Mouse (Mus musculus): Measurements from ENCODE around the gene Rbfox3. TPM values are rescaled to one million over a fixed set of nuclear protein-coding genes. Genes with fewer than 3 reads are reported as not detected.

Gene Rbfox3
- polyA plus RNA-seq, 1 experiment from 2014 or later, result 0.76 TPM

DNA sequence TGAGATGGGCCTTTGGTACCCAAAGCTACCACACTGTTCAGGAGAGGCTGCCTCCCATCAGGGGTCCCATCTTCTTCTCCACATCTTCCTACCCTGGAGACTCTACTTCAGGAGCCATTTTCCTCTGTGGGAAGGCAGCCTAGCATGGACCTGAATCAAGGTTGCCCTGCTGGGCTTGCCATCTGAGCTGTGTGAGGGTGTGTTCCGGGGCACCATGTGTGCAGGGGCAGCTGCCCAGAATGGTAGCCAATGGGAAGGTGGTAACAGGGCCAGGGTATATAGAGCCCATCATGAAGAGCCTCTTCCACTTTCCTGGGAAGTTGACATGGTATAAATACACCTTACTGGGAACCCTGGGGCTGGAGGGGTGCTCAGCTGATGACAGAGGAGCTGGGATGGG is 281.7 kb downstream of the Rbfox3 start:
- no peak for DNase-seq (ENCODE audit: low spot score)

DNA sequence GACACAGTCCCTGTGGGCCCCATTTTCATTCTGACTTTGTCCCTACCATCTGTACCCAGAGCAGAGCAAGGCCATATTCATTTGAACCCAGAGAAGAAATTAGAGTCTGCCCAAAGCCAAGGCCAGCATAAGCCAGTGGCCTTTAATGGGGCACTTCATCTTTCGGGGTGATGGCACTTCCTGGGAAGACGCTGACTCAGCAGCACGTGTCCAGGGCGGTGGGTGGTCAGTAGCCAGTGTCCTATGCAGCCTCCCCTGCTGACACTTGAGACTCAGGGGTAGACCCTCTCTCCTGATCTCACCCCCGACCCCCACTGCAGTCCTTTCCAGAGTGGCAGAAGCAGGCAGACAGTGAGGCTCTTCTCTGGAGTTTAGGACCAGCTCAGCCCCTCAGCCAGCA is 283.9 kb downstream of the Rbfox3 start:
- Histone ChIP-seq H3K9me3 (ENCODE audit: control insufficient read depth, low read length) (no peaks in the 10 kb centered on the region), H3K4me1 (replicated peaks; ENCODE audit: control insufficient read depth, insufficient read depth) (no peaks in the 10 kb centered on the region), H3K27ac (replicated peaks) (no peak overlapping the region), H3K27me3 (ENCODE audit: control insufficient read depth, insufficient read depth, low read length) (no peaks in the 10 kb centered on the region), H3K4me3 (ENCODE audit: low read depth, low read length) (no peak overlapping the region), H3K9ac (ENCODE audit: low read length) (no peak overlapping the region), H3K4me2 (replicated peaks; ENCODE audit: low read depth) (no peak overlapping the region), H3K36me3 (ENCODE audit: control insufficient read depth, insufficient read depth, low read length) (no peaks in the 10 kb centered on the region)
- no peak for ATAC-seq (ENCODE audit: low FRiP score, low TSS enrichment)
- no peak for DNase-seq (ENCODE audit: low spot score)
- 68% methylated on average over 5 of the region's 5 CpGs for WGBS
- TF ChIP-seq CTCF (IDR thresholded peaks at IDR 0.05; ENCODE audit: low read depth), result no peak
- TF ChIP-seq EP300 (optimal IDR thresholded peaks at IDR 0.05), result no peak

More for the DNA sequence above, 281.7 kb downstream of the Rbfox3 start:
- H3K27me3 ChIP-seq (ENCODE audit: control insufficient read depth, insufficient read depth, low read length), result no peaks in the 10 kb centered on the region
- ATAC-seq (ENCODE audit: low FRiP score, low TSS enrichment), result no peak
- TF ChIP-seq CTCF (IDR thresholded peaks at IDR 0.05; ENCODE audit: low read depth), result no peak
- no peak for TF ChIP-seq EP300 (optimal IDR thresholded peaks at IDR 0.05)
- H3K4me3 ChIP-seq (ENCODE audit: low read depth, low read length), result no peak overlapping the region
- H3K36me3 ChIP-seq (ENCODE audit: control insufficient read depth, insufficient read depth, low read length), result no peaks in the 10 kb centered on the region
- H3K9ac ChIP-seq (ENCODE audit: low read length), result no peak overlapping the region
- no peaks in the 10 kb centered on the region for H3K9me3 ChIP-seq (ENCODE audit: control insufficient read depth, low read length)
- no peak overlapping the region for H3K27ac ChIP-seq (replicated peaks)
- 100% methylated on average over 1 of the region's 1 CpGs for WGBS
- H3K4me1 ChIP-seq (replicated peaks; ENCODE audit: control insufficient read depth, insufficient read depth), result no peaks in the 10 kb centered on the region
- no peak overlapping the region for H3K4me2 ChIP-seq (replicated peaks; ENCODE audit: low read depth)

DNA sequence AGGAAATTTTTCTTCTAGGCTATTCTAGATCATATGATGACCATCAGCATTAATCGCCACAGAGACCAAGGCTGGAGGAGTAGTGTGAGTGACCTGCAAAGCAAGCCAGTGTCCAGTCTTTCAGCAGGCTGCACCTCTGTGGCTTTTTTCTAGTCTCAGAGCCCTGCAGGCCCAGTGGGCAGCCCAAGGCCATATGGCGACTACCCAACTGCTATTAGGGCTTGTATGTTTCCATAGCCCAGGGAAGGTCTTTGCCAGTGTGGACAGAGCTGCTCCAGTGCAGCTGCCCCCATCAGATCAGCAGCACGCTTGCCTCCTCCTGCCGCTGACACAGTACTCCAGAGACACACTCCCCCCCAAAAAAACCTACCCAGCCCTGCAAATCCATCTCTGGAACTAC is 290.5 kb downstream of the Rbfox3 start:
- 76% methylated on average over 4 of the region's 4 CpGs for WGBS
- Histone ChIP-seq H3K27me3 (ENCODE audit: control insufficient read depth, insufficient read depth, low read length) (no peaks in the 10 kb centered on the region), H3K4me1 (replicated peaks; ENCODE audit: control insufficient read depth, insufficient read depth) (no peaks in the 10 kb centered on the region), H3K9me3 (ENCODE audit: control insufficient read depth, low read length) (no peaks in the 10 kb centered on the region), H3K27ac (replicated peaks) (no peak overlapping the region), H3K9ac (ENCODE audit: low read length) (no peak overlapping the region), H3K4me2 (replicated peaks; ENCODE audit: low read depth) (no peak overlapping the region), H3K36me3 (ENCODE audit: control insufficient read depth, insufficient read depth, low read length) (no peaks in the 10 kb centered on the region), H3K4me3 (ENCODE audit: low read depth, low read length) (no peak overlapping the region)
- no peak for TF ChIP-seq CTCF (IDR thresholded peaks at IDR 0.05; ENCODE audit: low read depth)
- TF ChIP-seq EP300 (optimal IDR thresholded peaks at IDR 0.05), result no peak
- ATAC-seq (ENCODE audit: low FRiP score, low TSS enrichment) (no peak), DNase-seq (ENCODE audit: low spot score) (no peak)

DNA sequence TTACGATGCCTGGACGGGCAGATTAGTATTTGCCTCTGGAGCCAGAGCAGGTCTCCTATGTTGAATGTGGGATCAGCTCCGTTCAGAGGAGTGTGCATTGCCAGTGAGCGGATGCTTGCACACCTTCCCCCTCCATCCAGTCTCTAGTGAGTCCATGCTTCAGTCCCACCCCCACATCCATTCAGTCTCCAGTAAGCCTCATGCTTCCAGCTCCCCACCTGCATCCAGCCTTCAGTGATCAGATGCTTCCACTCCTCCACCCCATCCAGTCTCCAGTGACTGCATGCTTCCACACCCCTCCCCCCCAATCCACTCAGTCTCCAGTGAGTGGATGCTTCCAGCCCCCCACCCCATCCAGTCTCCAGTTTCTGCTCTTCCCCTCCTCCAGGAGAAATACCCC is 297.3 kb downstream of the Rbfox3 start:
- no peaks in the 10 kb centered on the region for H3K27me3 ChIP-seq (ENCODE audit: control insufficient read depth, insufficient read depth, low read length)
- no peak overlapping the region for H3K9ac ChIP-seq (ENCODE audit: low read length)
- 88% methylated on average over 4 of the region's 4 CpGs for WGBS
- H3K4me3 ChIP-seq (ENCODE audit: low read depth, low read length), result no peak overlapping the region
- H3K4me2 ChIP-seq (replicated peaks; ENCODE audit: low read depth), result no peak overlapping the region
- no peaks in the 10 kb centered on the region for H3K4me1 ChIP-seq (replicated peaks; ENCODE audit: control insufficient read depth, insufficient read depth)
- TF ChIP-seq EP300 (optimal IDR thresholded peaks at IDR 0.05) (no peak), CTCF (IDR thresholded peaks at IDR 0.05; ENCODE audit: low read depth) (no peak)
- no peaks in the 10 kb centered on the region for H3K9me3 ChIP-seq (ENCODE audit: control insufficient read depth, low read length)
- ATAC-seq (ENCODE audit: low FRiP score, low TSS enrichment), result no peak
- no peak for DNase-seq (ENCODE audit: low spot score)
- H3K36me3 ChIP-seq (ENCODE audit: control insufficient read depth, insufficient read depth, low read length), result no peaks in the 10 kb centered on the region
- no peak overlapping the region for H3K27ac ChIP-seq (replicated peaks)

DNA sequence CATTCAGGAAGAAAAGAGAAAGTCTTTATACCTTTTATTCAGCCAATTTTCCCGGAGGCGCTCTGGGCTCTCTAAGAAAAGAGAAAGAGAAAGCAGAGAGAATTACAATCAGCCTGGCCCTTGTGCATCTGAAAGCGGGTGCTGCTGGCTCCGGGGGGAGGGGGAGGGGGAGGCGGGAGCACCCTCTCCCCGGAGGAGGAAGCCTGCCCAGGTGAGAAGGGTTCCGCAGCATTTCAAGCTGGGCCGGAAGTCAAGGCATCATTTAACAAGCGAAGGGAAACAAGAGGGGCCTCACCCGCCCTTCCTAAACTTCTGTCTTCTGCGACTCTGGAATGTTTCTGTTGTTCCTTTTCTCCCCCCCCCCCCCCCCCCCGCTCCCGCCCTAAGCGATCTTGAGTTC is 301.3 kb downstream of the Rbfox3 start:
- Histone ChIP-seq H3K4me3 (ENCODE audit: low read depth, low read length) (no peak overlapping the region), H3K36me3 (ENCODE audit: control insufficient read depth, insufficient read depth, low read length) (no peaks in the 10 kb centered on the region), H3K27ac (replicated peaks) (no peak overlapping the region), H3K27me3 (ENCODE audit: control insufficient read depth, insufficient read depth, low read length) (no peaks in the 10 kb centered on the region), H3K9me3 (ENCODE audit: control insufficient read depth, low read length) (no peaks in the 10 kb centered on the region), H3K4me1 (replicated peaks; ENCODE audit: control insufficient read depth, insufficient read depth) (no peaks in the 10 kb centered on the region), H3K4me2 (replicated peaks; ENCODE audit: low read depth) (0 out of 2 replicates have a peak overlapping the region, but pooled peaks have one; percentile 5), H3K9ac (ENCODE audit: low read length) (no peak overlapping the region)
- ATAC-seq (ENCODE audit: low FRiP score, low TSS enrichment) (no peak), DNase-seq (ENCODE audit: low spot score) (no peak)
- 2% methylated on average over 14 of the region's 14 CpGs for WGBS
- TF ChIP-seq CTCF (IDR thresholded peaks at IDR 0.05; ENCODE audit: low read depth) (no peak), EP300 (optimal IDR thresholded peaks at IDR 0.05) (no peak)

DNA sequence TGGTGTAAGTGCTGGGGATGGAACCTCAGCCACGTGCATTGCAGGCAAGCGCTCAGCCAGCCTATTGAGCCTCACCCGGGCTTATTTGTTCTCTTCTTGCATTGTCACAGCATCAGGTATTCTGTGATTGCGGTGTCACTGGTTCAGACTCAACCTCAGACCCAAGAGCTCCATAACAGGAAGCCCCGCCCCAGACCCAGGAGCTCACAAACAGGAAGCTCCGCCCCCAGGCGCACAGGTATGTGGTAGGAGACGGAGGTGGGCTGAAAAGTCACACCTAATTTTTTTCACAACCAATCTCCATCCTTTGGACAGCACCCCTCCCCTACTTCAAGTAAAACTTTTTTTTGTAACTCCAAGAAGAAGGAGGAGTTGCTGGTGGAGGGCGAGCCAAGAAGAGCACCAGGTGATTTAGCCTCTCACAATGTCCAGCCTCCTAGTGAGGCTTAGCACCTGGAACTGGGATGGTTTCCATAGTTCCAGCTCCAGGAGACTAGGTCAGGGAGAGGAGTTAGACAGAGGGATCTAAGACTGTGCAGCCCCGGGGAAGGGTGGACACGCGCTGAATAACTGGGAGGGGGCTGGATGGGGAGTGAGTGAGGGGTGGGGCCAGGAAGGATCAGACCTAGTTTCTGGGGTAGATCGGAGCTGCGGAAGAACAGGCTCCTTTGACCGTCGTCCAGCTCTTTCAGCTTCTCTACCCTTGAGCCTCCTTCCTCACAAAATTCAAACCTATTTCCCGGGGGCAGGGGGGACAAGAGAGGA is 302.0 kb downstream of the Rbfox3 start:
- H3K27me3 ChIP-seq (ENCODE audit: control insufficient read depth, insufficient read depth, low read length), result no peaks in the 10 kb centered on the region
- no peak overlapping the region for H3K4me3 ChIP-seq (ENCODE audit: low read depth, low read length)
- ATAC-seq (ENCODE audit: low FRiP score, low TSS enrichment) (no peak), DNase-seq (ENCODE audit: low spot score) (no peak)
- no peaks in the 10 kb centered on the region for H3K36me3 ChIP-seq (ENCODE audit: control insufficient read depth, insufficient read depth, low read length)
- no peak overlapping the region for H3K4me2 ChIP-seq (replicated peaks; ENCODE audit: low read depth)
- WGBS, result 8% methylated on average over 17 of the region's 17 CpGs
- H3K9me3 ChIP-seq (ENCODE audit: control insufficient read depth, low read length), result no peaks in the 10 kb centered on the region
- H3K4me1 ChIP-seq (replicated peaks; ENCODE audit: control insufficient read depth, insufficient read depth), result no peaks in the 10 kb centered on the region
- TF ChIP-seq EP300 (optimal IDR thresholded peaks at IDR 0.05), result no peak
- TF ChIP-seq CTCF (IDR thresholded peaks at IDR 0.05; ENCODE audit: low read depth), result no peak
- no peak overlapping the region for H3K9ac ChIP-seq (ENCODE audit: low read length)
- no peak overlapping the region for H3K27ac ChIP-seq (replicated peaks)

Measured in stomach, postnatal 0 days (tissue).